Mouse (Mus musculus) gastrocnemius, adult 18-20 months (tissue): ENCODE data around the gene Gm10912. TPM values are rescaled to one million over a fixed set of nuclear protein-coding genes. Genes with fewer than 3 reads are reported as not detected.

ENCODE experiments used
- DNase-seq: peaks from one replicate; pipeline ENCODE4 v3.0.0; 2021; ENCODE audit warnings: low spot score
- total RNA-seq, 2 experiments: library from RNA; stranded (reverse); gene quantifications; 2 replicates each; pipeline ENCODE4 v1.2.3; 2021

Gene Gm10912
- total RNA-seq, 2 experiments from 2014 or later: 0.14 to 0.24 TPM

GRCm38 (mm10) chr2:104114898-104115297 is 49.3 kb downstream of the Gm10912 start:
- no peak for DNase-seq

Other genes with a start within 250 kb of the Gm10912 start
- gene Lmo2, start 107.8 kb upstream of the Gm10912 start, total RNA-seq: 1 to 10 TPM; 4.9 to 5.9 TPM
- gene Fbxo3, start 38.1 kb upstream of the Gm10912 start, total RNA-seq: 10 to 100 TPM; 44.9 to 46.3 TPM
- gene 4931422A03Rik, start 37.5 kb upstream of the Gm10912 start, total RNA-seq: not detected
- gene Gm10799, start 2.7 kb downstream of the Gm10912 start, total RNA-seq: not detected
- 1 to 10 TPM; 2.8 to 3.0 TPM for gene Cd59b, start 4.0 kb downstream of the Gm10912 start, total RNA-seq
- gene Cd59a, start 30.0 kb downstream of the Gm10912 start, total RNA-seq: 10 to 100 TPM; 15.0 to 16.7 TPM
- under 1 TPM; 0.48 to 0.66 TPM for gene A930018P22Rik, start 56.9 kb downstream of the Gm10912 start, total RNA-seq